Mouse (Mus musculus): ENCODE results near the gene Slc13a4.

DNA sequence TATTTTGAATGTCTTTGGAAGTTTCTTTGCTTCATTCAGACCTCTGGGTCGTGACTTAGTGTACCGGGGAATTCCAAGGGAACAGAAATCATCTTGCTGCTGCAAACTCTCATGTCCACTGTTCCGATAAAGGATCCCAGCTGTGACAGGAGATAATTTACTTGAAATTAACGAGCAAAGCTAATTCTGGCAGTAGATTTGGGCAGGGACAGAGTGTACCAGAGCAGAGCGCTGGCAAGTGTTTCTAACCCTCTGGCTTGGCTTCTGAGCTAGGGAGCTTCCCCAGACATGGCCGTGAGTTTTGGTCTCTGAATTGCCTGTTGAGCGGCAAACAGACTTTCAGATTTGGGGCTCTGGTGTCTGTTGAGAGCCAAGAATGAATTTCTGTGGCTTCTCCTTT is 41.9 kb upstream of the Slc13a4 start:
- TF ChIP-seq CTCF (IDR thresholded peaks at IDR 0.05; ENCODE audit: borderline replicate concordance, control insufficient read depth, extremely low read depth, insufficient read depth, low read length, poor library complexity) (no peak), POLR2A (IDR thresholded peaks at IDR 0.05; ENCODE audit: control insufficient read depth, extremely low read depth, insufficient read depth, low read length, poor library complexity) (no peak)
